Mouse (Mus musculus) embryonic facial prominence, embryonic 14.5 days (tissue): ENCODE data around the gene Epb41. TPM values are rescaled to one million over a fixed set of nuclear protein-coding genes. Genes with fewer than 3 reads are reported as not detected.

Experiments used
- ATAC-seq: fragments of 200-750 bp; cut with Nextera tagmentation; 2 replicates; pipeline ENCODE4 v1.8.0; 2017; ENCODE audit warnings: low read depth, moderate number of reproducible peaks, moderate TSS enrichment
- DNase-seq: peaks from one replicate; pipeline ENCODE4 v3.0.0-alpha.2; 2015; ENCODE audit warnings: low spot score
- H3K27ac ChIP-seq: fragments of 300-500 bp; sonication (generic); replicated peaks from 2 replicates; pipeline ENCODE4 v1.5.1; 2014; ENCODE audit warnings: low read depth, mild to moderate bottlenecking, low read length, moderate library complexity
- H3K27me3 ChIP-seq: fragments of 300-500 bp; sonication (generic); replicated peaks from 2 replicates; pipeline ENCODE4 v1.6.1; 2014; ENCODE audit warnings: low read length; ENCODE audit not compliant: control insufficient read depth, insufficient read depth
- H3K36me3 ChIP-seq: fragments of 300-500 bp; sonication (generic); 2 replicates; pipeline ENCODE4 v1.6.1; 2014; ENCODE audit warnings: low read length, mixed read lengths; ENCODE audit not compliant: control insufficient read depth, insufficient read depth
- H3K4me1 ChIP-seq: fragments of 300-500 bp; sonication (generic); 2 replicates; pipeline ENCODE4 v1.6.1; 2014; ENCODE audit warnings: antibody characterized with exemption, low read length; ENCODE audit not compliant: control insufficient read depth, insufficient read depth
- H3K4me2 ChIP-seq: fragments of 300-500 bp; sonication (generic); 2 replicates; pipeline ENCODE4 v1.6.1; 2014; ENCODE audit warnings: low read depth, mild to moderate bottlenecking, low read length, moderate library complexity, mixed read lengths
- H3K4me3 ChIP-seq: fragments of 300-500 bp; sonication (generic); 2 replicates; pipeline ENCODE4 v1.5.1; 2014; ENCODE audit warnings: low read depth, mild to moderate bottlenecking, low read length
- H3K9ac ChIP-seq: fragments of 300-500 bp; sonication (generic); 2 replicates; pipeline ENCODE4 v1.6.1; 2014; ENCODE audit warnings: low read depth, mild to moderate bottlenecking, low read length, moderate library complexity, mixed read lengths
- H3K9me3 ChIP-seq: fragments of 300-500 bp; sonication (generic); 2 replicates; pipeline ENCODE4 v1.6.1; 2016; ENCODE audit warnings: low read length; ENCODE audit not compliant: control insufficient read depth
- WGBS: fragments of 180-500 bp; shearing (Covaris S2); extraction: QIAGEN DNeasy Blood & Tissue Kit; methylation state at CpG from one replicate; pipeline ENCODE4 v1.1.7; 2014; 5-methylcytosine and 5-hydroxymethylcytosine counted together
- polyA plus RNA-seq: library from polyadenylated mRNA; unstranded; fragments of >200 nt; fragmentation: Nextera tagmentation; extraction: Ambion mirVana; gene quantifications from 2 replicates; pipeline ENCODE4 v1.2.1, GENCODE M21; 2014

Gene Epb41
- polyA plus RNA-seq, 1 experiment from 2014 or later = 65.1 TPM

DNA sequence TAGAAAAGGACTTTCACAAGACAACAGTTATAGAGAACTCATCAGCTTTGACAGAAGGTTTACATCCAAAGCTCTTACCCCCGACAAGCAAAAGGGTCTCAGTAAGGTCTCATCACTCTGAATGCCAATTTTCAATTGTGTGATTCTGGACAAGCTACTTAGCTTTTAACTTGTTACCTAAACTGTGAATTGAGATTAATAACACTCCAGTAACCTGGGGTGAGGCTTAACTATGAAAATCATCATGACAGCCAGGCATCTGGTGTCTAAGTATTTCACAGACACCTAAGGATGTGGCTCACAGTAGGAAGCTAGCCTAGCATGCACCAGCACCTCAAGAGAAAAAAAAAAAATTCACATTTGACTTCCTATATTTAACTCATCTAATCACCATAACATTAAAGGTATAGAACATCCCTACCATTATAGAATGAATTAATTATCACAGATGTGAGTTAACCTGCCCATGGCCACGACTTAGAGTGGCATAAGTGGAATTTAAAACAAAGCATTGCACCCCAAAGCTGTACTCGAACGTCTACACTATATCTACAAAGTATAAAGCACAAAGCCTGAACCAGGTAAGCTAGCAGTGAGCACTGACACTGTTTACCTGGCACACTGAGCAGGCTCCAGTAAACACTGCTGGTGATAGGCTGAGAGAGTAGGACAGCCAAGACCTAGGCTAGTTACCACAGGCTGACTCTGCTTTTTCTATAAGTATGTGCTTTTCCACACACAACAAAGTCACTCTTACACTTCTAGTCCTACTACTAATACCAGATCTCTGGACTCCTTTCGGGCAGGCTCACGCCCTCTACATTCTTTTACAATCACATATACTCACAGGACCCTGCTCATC lies 33.4 kb downstream of the Epb41 start:
- DNase-seq (no peak), ATAC-seq (no peak)
- Histone ChIP-seq H3K27me3 (no peaks in the 10 kb centered on the region), H3K4me3 (no peak overlapping the region), H3K4me2 (no peak overlapping the region), H3K9me3 (no peaks in the 10 kb centered on the region), H3K4me1 (peaks cover 23% of the 10 kb centered on the region), H3K27ac (no peak overlapping the region), H3K36me3 (no peaks in the 10 kb centered on the region), H3K9ac (no peak overlapping the region)
- WGBS = 80% methylated on average over 6 of the region's 6 CpGs

GRCm38 (mm10) chr4:132039975-132040645 lies 35.0 kb downstream of the Epb41 start:
- Histone ChIP-seq H3K27ac (0 out of 2 replicates have a peak overlapping the region, but pooled peaks have one; percentile 12), H3K4me1 (peaks cover 23% of the 10 kb centered on the region), H3K4me3 (no peak overlapping the region), H3K9me3 (no peaks in the 10 kb centered on the region), H3K27me3 (no peaks in the 10 kb centered on the region), H3K4me2 (no peak overlapping the region), H3K9ac (no peak overlapping the region), H3K36me3 (no peaks in the 10 kb centered on the region)
- WGBS = 74% methylated on average over 8 of the region's 8 CpGs
- ATAC-seq = no peak
- no peak for DNase-seq

GRCm38 (mm10) chr4:132039521-132039920 lies 35.6 kb downstream of the Epb41 start:
- H3K4me2 ChIP-seq = no peak overlapping the region

GRCm38 (mm10) chr4:132038809-132039208 lies 36.3 kb downstream of the Epb41 start:
- Histone ChIP-seq H3K4me2 (no peak overlapping the region), H3K4me1 (peaks cover 16% of the 10 kb centered on the region), H3K27me3 (no peaks in the 10 kb centered on the region), H3K9me3 (no peaks in the 10 kb centered on the region), H3K4me3 (no peak overlapping the region), H3K36me3 (no peaks in the 10 kb centered on the region), H3K9ac (no peak overlapping the region), H3K27ac (no peak overlapping the region)
- ATAC-seq (no peak), DNase-seq (peak; percentile 31)
- WGBS = 84% methylated on average over 2 of the region's 2 CpGs

More at GRCm38 (mm10) chr4:132039521-132039920, 35.6 kb downstream of the Epb41 start:
- 79% methylated on average over 2 of the region's 2 CpGs for WGBS
- H3K4me3 ChIP-seq = no peak overlapping the region
- no peaks in the 10 kb centered on the region for H3K27me3 ChIP-seq
- peaks cover 21% of the 10 kb centered on the region for H3K4me1 ChIP-seq
- no peak overlapping the region for H3K9ac ChIP-seq
- H3K36me3 ChIP-seq = no peaks in the 10 kb centered on the region
- H3K27ac ChIP-seq = 0 out of 2 replicates have a peak overlapping the region, but pooled peaks have one; percentile 12
- no peak for ATAC-seq
- DNase-seq = no peak
- H3K9me3 ChIP-seq = no peaks in the 10 kb centered on the region

DNA sequence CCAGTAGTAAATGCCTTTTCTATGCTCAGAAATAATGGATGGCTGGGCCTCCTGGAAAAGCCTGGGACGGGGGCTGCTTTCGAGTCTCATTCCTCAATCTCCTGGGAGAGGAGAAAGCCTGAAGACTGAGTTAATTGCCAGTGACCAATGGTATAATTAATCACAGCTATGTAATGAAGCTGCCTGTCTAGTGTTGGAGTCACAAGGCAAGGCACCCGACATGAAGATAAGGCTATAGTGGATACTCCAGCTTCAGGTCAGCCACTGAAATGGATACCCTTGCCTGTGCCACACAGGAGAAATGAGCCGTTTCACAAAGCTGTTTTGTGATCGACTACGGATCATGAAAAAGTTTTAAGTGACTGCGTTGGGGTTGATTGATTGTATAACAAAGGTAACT lies 37.1 kb downstream of the Epb41 start:
- no peak for DNase-seq
- 48% methylated on average over 7 of the region's 7 CpGs for WGBS
- Histone ChIP-seq H3K4me2 (no peak overlapping the region), H3K9me3 (no peaks in the 10 kb centered on the region), H3K4me1 (peaks cover 10% of the 10 kb centered on the region), H3K4me3 (no peak overlapping the region), H3K27me3 (no peaks in the 10 kb centered on the region), H3K36me3 (no peaks in the 10 kb centered on the region), H3K9ac (no peak overlapping the region), H3K27ac (no peak overlapping the region)
- ATAC-seq = no peak

- no peaks in the 10 kb centered on the region for H3K36me3 ChIP-seq
Measured at GRCm38 (mm10) chr4:132037137-132037536, 38.0 kb downstream of the Epb41 start.

GRCm38 (mm10) chr4:132034242-132034641 lies 40.9 kb downstream of the Epb41 start:
- DNase-seq = peak; percentile 46
- WGBS = 32% methylated on average over 2 of the region's 2 CpGs
- no peak overlapping the region for H3K4me2 ChIP-seq
- no peaks in the 10 kb centered on the region for H3K27me3 ChIP-seq
- H3K36me3 ChIP-seq = no peaks in the 10 kb centered on the region
- 0 out of 2 replicates have a peak, but pooled peaks have one; percentile 47 for ATAC-seq
- H3K9me3 ChIP-seq = no peaks in the 10 kb centered on the region
- H3K4me3 ChIP-seq = no peak overlapping the region
- no peak overlapping the region for H3K9ac ChIP-seq
- H3K27ac ChIP-seq = no peak overlapping the region
- peaks cover 10% of the 10 kb centered on the region for H3K4me1 ChIP-seq

More at GRCm38 (mm10) chr4:132037137-132037536, 38.0 kb downstream of the Epb41 start:
- Histone ChIP-seq H3K4me3 (no peak overlapping the region), H3K4me2 (no peak overlapping the region), H3K27me3 (no peaks in the 10 kb centered on the region), H3K9me3 (no peaks in the 10 kb centered on the region), H3K9ac (no peak overlapping the region), H3K4me1 (peaks cover 10% of the 10 kb centered on the region), H3K27ac (no peak overlapping the region)
- ATAC-seq (no peak), DNase-seq (no peak)
- WGBS = 67% methylated on average over 5 of the region's 5 CpGs

DNA sequence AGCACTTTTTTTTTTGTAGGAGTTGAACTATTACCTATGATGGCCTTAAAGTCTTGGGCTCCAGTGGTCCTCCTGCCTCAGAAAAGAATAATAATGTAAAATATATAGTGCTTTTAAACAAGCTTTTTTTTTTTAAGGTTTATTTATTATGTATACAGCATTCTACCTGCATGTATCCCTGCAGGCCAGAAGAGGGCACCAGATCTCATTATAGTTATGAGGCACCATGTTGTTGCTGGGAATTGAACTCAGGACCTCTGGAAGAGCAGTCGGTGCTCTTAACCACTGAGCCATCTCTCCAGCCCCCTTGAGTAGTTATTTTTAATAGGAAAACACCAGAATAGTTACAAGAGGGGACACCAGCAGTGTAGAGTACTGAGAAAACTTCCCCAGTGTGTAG lies 41.9 kb downstream of the Epb41 start:
- peaks cover 5% of the 10 kb centered on the region; the same call in 1 of the 2 replicates for H3K4me1 ChIP-seq
- H3K4me3 ChIP-seq = no peak overlapping the region
- WGBS = 65% methylated on average over 1 of the region's 1 CpGs
- H3K9me3 ChIP-seq = no peaks in the 10 kb centered on the region
- no peak overlapping the region for H3K4me2 ChIP-seq
- H3K36me3 ChIP-seq = no peaks in the 10 kb centered on the region
- H3K27me3 ChIP-seq = no peaks in the 10 kb centered on the region
- no peak overlapping the region for H3K9ac ChIP-seq
- no peak for DNase-seq
- no peak for ATAC-seq
- no peak overlapping the region for H3K27ac ChIP-seq
